Mouse (Mus musculus): ENCODE data around the gene Vsig1. TPM values are rescaled to one million over a fixed set of nuclear protein-coding genes. Genes with fewer than 3 reads are reported as not detected.

The Vsig1 gene
- total RNA-seq, 2 experiments from 2014 or later, result not detected

Other genes with a start within 250 kb of the Vsig1 start
- 0.20 TPM in 1 of 2 replicates, not detected in the other for gene Mid2, start 243.0 kb upstream of the Vsig1 start, total RNA-seq (2014; fragmentation: Nextera tagmentation)
- gene Mid2, start 243.0 kb upstream of the Vsig1 start, total RNA-seq (2017), result not detected in 2 replicates
- gene Tex13b, start 94.2 kb upstream of the Vsig1 start, total RNA-seq (2014; fragmentation: Nextera tagmentation), result not detected in 2 replicates
- not detected in 2 replicates for gene Tex13b, start 94.2 kb upstream of the Vsig1 start, total RNA-seq (2017)
- gene Psmd10, start 49.1 kb downstream of the Vsig1 start, total RNA-seq (2014; fragmentation: Nextera tagmentation), result 19.2 and 30.8 TPM in 2 replicates
- gene Psmd10, start 49.1 kb downstream of the Vsig1 start, total RNA-seq (2017), result 51.2 and 61.8 TPM in 2 replicates
- gene Atg4a, start 49.3 kb downstream of the Vsig1 start, total RNA-seq (2014; fragmentation: Nextera tagmentation), result 13.9 and 21.3 TPM in 2 replicates
- gene Atg4a, start 49.3 kb downstream of the Vsig1 start, total RNA-seq (2017), result 19.1 and 26.9 TPM in 2 replicates